Mouse (Mus musculus) CD4-positive helper T cell, adult 2 months (primary cell): ENCODE results near the gene Ccr10.

ENCODE experiments used
- DNase-seq: peaks from one replicate; pipeline ENCODE4 v3.0.0-alpha.2; 2012; ENCODE audit warnings: low read depth, missing footprints, low spot score

The Ccr10 gene

DNA sequence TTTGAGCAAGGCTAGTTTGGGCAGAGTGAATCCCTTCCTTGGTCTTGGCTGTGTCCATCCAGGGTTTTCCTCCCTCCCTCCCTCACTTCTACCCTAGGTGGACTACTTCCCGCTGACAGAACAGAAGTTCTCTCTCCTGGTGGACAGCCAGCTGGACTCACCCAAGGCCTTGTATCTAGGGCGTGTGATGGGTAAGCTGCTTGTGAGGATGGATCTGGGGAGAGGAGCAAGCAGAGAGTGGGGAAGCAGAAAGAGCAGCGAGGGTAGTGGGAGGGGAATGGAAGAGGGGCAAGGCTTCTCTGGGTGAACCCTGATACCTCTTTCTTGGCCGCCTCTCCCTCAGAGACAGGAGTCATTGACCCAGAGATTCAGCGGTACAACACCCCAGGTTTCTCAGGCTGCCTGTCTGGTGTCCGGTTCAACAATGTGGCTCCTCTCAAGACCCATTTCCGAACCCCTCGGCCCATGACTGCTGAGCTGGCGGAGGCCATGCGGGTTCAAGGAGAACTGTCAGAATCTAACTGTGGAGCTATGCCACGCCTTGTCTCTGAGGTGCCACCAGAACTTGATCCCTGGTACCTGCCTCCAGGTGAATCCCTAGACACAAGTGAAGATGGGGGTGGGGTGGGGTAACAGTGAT, 13.0 kb upstream of the Ccr10 start:
- DNase-seq = no peak

DNA sequence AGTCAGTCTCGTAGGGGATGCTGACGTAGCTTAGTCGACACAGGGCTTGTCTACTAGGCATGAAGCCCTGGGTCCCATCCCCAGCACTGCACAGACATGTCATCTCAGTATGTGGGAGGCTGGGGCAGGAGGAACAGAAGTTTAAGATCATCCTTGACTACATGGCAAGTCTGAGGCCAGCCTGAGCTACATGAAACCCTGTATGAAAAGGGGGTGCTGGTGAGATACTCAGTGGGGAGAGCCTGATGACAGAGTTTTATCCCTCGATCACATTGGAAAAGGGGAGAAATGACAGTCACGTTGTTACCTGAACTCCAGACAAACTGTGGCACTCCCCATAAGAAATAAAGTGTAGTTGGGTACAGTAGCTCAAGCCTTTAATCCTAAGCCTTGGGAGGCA, 12.3 kb upstream of the Ccr10 start:
- DNase-seq = no peak

GRCm38 (mm10) chr11:101186526-101187247, 11.4 kb upstream of the Ccr10 start:
- DNase-seq = no peak

DNA sequence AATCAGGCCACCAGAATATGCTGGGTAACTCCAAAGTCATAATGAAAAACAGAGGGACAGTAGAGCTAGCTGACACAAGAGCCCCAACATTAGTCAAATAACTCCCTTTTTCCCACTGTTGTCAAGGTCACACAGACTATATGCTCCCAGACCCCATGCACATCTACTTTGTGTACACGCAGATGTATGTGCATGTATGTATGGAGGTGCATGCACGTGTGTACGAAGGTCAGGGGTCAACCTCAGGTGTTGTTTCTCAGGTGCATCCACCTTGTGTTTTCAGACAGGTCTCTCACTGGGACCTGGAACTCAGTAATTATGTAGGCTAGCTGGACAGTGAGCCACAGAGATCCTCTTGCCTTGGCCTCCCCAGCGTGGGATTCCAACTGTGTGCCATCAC, 10.2 kb upstream of the Ccr10 start:
- DNase-seq = no peak

GRCm38 (mm10) chr11:101184984-101185383, 9.7 kb upstream of the Ccr10 start:
- no peak for DNase-seq

- DNase-seq = no peak
Measured at GRCm38 (mm10) chr11:101182771-101183517, 7.7 kb upstream of the Ccr10 start.

DNA sequence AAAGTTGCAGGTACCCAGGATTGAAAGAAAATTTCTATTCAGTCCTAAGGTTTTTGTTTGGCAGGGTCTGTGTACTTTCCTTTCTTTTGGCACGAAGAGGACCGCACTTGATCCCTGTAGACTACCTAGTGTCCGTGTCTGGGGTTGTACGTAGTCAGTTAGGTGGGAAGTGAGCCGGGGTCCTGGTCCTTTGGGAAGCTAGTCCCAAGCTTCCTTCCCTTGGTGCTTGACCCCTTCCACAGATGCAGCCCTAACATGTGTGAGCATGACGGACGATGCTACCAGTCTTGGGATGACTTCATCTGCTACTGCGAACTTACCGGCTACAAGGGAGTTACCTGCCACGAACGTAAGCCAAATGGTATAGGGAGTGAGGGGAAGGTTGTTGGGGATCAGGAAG, 6.7 kb upstream of the Ccr10 start:
- DNase-seq = no peak

DNA sequence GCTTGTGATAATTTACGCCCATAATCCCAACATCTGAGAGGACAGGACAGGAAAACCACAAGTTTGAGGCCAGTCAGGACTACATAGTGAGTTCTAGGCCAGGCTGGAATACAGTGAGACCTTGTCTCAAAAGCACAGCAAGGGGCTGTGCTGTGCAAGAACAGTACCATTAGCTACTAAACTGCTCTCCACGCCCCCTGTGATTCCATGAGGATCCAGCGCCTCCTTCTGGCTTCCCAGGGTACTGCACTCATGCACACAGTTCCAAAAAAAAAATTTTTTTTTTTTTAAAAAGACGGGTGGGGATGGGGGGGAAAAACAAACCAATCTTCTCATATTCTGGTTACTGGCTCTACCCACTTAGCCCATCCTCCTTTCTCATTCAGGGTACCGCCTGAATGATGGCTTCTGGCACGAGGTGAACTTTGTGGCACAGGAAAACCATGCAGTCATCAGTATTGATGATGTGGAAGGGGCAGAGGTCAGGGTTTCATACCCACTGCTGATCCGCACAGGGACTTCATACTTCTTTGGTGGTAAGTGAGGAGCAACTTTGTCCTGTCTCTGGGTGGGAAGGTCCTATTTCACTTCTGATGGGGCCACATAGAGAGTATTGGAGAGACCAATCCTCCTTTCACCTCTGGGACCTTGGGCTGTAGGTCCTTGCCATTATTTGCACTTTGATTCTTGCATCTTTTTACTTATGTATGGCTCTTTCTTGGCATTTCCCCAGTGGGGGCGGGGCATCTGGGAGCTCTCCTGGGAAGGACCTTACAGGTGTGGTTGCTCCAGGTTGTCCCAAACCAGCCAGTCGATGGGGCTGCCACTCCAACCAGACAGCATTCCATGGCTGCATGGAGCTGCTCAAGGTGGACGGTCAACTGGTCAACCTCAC, 5.8 kb upstream of the Ccr10 start:
- no peak for DNase-seq

DNA sequence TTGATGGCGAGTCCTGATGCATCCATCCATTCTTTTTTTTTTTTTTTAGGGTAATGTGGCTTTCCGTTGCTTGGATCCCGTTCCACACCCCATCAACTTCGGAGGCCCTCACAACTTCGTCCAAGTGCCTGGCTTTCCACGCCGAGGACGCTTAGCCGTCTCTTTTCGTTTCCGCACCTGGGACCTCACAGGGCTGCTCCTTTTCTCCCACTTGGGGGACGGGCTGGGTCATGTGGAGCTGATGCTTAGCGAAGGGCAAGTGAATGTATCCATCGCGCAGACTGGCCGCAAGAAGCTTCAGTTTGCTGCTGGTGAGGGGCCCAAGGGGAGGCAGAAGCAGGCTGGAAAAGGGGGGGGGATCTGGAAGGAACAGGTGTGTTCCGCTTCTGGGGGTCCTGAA, 5.0 kb upstream of the Ccr10 start:
- DNase-seq = no peak

DNA sequence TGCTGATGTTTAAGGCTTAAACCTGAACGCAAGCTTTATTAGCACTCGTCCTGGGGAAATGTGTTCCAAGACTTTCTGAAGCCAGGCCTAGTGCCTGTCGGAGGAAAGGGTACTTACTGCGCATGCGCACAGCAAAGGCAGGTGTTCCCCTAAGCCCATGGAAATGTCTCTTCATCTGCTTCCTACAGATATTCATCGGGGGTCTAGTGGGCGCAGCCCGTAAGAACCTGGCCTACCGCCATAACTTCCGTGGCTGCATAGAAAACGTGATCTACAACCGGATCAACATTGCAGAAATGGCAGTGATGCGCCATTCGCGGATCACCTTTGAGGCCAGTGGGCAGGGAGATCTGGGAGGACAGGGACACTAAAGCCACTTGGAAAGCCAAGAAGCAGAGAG, 4.1 kb upstream of the Ccr10 start:
- DNase-seq = no peak

- no peak for DNase-seq
Measured at GRCm38 (mm10) chr11:101178061-101179058, 3.1 kb upstream of the Ccr10 start.

DNA sequence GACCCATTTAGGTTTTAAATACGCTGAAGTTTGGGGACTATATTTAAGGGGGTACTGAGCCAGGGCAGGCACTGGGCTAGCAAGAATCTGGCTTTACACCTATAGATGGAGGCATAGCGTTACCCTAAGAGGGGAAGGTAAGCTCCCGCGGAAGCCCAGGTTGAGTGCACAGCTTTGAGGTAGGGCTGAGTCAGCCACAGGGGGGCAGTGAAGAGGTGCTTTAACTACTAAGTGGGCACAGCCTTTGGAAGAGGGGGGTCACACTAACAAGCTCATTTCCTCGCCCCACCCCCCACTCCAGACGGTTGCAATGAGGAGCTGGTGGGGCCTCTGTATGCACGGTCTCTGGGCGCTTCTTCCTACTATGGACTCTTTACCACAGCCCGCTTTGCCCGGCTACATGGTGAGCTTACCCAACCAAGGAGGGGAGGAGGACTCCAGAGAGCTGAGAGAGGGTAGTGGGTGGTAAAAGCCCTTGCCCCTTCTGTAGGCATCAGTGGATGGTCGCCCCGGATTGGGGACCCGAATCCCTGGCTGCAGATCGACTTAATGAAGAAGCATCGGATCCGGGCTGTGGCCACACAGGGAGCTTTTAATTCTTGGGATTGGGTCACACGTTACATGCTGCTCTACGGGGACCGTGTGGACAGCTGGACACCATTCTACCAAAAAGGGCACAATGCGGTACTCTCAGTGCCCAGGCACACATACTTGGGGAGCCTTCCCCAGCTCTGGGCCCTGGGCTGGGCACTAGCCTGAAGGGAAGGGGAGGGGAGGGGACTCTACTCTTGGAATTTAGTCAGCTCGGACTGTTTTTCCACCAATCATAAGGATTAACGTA, 1.9 kb upstream of the Ccr10 start:
- DNase-seq = peak; percentile 71

DNA sequence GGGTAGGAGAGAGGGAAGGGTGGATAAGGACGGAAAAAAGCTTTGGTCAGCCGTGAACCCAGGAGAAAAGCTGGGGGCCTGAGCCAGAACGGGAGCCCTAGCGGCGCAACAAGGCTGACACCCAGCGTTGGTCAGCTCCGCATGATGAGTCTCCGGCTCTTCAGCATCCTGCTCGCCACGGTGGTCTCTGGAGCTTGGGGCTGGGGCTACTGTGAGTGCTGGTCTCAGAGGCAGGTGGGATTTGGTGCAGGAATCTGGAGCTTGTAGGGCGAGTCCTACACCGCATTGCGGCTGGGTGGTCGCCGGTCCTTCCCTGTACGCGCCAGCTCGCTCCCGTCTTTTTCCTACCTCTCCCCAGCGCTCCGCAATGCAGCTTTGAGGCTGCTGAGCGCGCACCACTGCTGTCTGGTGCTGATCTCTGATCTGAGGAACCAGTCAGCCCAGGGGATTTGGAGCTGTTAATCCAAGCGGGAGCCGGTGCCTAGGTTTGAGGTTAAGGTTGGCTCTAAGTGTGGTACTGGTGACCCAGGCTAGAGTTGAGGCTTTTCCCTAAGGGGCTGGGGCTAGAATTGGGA, 961 bp upstream of the Ccr10 start:
- no peak for DNase-seq

- DNase-seq = no peak
Measured at GRCm38 (mm10) chr11:101175636-101176116, 433 bp upstream of the Ccr10 start.

DNA sequence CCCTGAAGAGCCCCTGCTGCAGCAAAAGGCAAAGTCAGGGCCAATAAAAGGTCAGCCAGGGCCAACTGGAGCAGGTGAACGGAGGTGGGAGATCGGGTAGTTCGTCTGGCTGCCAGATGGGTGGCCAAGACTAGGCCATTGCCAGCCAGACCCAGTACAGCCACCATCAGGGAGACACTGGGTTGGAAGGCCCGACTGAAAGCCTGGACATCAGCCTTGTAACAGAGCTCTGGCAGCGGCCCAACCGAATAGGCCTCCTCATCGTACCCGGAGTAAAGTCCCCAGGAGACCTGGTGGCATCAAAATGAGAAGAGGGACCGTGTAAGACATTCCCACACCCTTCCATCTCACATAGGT, 876 bp downstream of the Ccr10 start:
- no peak for DNase-seq

- peak; percentile 89 for DNase-seq
Measured at GRCm38 (mm10) chr11:101173631-101174388, 1.4 kb downstream of the Ccr10 start.

- DNase-seq = peak; percentile 61
Measured at GRCm38 (mm10) chr11:101173112-101173511, 2.1 kb downstream of the Ccr10 start.

DNA sequence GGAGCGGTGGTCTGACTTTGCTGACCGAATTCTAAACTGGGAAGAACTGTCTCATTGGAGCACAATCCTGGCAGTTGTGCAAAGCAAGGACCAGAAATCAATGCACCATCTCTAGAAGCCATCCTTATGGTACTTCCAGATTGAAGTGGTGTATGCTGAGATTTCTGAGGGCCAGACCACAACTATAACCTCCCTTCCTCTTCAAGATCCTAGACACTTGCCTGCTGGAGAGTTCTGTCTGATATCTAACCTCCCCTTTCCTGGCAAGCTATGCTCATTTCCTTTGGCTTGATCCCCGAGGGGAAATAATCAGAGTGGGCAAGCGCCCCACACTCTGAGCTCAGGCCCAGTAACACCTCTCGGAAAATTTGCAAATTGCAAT, 2.8 kb downstream of the Ccr10 start:
- peak; percentile 20 for DNase-seq
